Mouse (Mus musculus): ENCODE data around the gene Disc1. TPM values are rescaled to one million over a fixed set of nuclear protein-coding genes. Genes with fewer than 3 reads are reported as not detected.

Disc1 gene
- 1.6 and 1.8 TPM in 2 replicates for polyA plus RNA-seq (2012; rRNA removed)

GRCm38 (mm10) chr8:125053505-125054435 lies at the start of gene Disc1:
Gene Disc1 (plus strand): TSS chr8:125054195.
- Histone ChIP-seq H3K4me1 (ENCODE audit: control insufficient read depth, insufficient read depth, insufficient read length) (peaks cover 2% of the 10 kb centered on the region; the same call in 1 of the 2 replicates), H3K27me3 (ENCODE audit: control insufficient read depth, insufficient read depth, low read length) (0 out of 2 replicates have a peak, but pooled peaks cover 1% of the 10 kb centered on the region), H3K27ac (ENCODE audit: insufficient read depth, low read length) (peak within 1 kb of the TSS; percentile 64), H3K36me3 (ENCODE audit: control insufficient read depth, insufficient read depth, low read length) (no peaks in the 10 kb centered on the region), H3K4me3 (ENCODE audit: extremely low read depth, insufficient read depth, insufficient read length) (peak within 1 kb of the TSS; percentile 72)
- DNase-seq (ENCODE audit: low read depth in 1 of 2, low spot score in 2 of 2): peak in 1 of 2 experiments; percentile 16
- no peak for TF ChIP-seq CTCF (IDR thresholded peaks at IDR 0.05; ENCODE audit: extremely low read depth, insufficient read depth, insufficient read length, insufficient replicate concordance)
- TF ChIP-seq POLR2A (IDR thresholded peaks at IDR 0.05; ENCODE audit: low read depth, low read length): no peak
- WGBS: 1% methylated on average over 60 of the region's 65 CpGs

GRCm38 (mm10) chr8:125012695-125013627 lies 41.0 kb upstream of the Disc1 start, which contains the start of gene Tsnax:
Gene Tsnax (plus strand): TSS chr8:125012997.
- TF ChIP-seq CTCF (IDR thresholded peaks at IDR 0.05; ENCODE audit: extremely low read depth, insufficient read depth, insufficient read length, insufficient replicate concordance) (no peak), POLR2A (IDR thresholded peaks at IDR 0.05; ENCODE audit: low read depth, low read length) (peak; percentile 34; the same call in 1 of the 2 replicates)
- WGBS: 3% methylated on average over 84 of the region's 84 CpGs
- peak within 1 kb of the TSS; percentile 76 for H3K27ac ChIP-seq (ENCODE audit: insufficient read depth, low read length)

GRCm38 (mm10) chr8:125024085-125024484 lies 29.9 kb upstream of the Disc1 start:
- no peak overlapping the region for H3K4me3 ChIP-seq (ENCODE audit: extremely low read depth, insufficient read depth, insufficient read length)
- no peak overlapping the region for H3K27ac ChIP-seq (ENCODE audit: insufficient read depth, low read length)
- H3K36me3 ChIP-seq (ENCODE audit: control insufficient read depth, insufficient read depth, low read length): peaks cover 5% of the 10 kb centered on the region
- no peak for DNase-seq (ENCODE audit: low read depth in 1 of 2, low spot score in 2 of 2)
- peaks cover 2% of the 10 kb centered on the region; the same call in 1 of the 2 replicates for H3K4me1 ChIP-seq (ENCODE audit: control insufficient read depth, insufficient read depth, insufficient read length)
- TF ChIP-seq POLR2A (IDR thresholded peaks at IDR 0.05; ENCODE audit: low read depth, low read length) (no peak), CTCF (IDR thresholded peaks at IDR 0.05; ENCODE audit: extremely low read depth, insufficient read depth, insufficient read length, insufficient replicate concordance) (no peak)
- 91% methylated on average over 8 of the region's 8 CpGs for WGBS
- no peaks in the 10 kb centered on the region for H3K27me3 ChIP-seq (ENCODE audit: control insufficient read depth, insufficient read depth, low read length)

More at GRCm38 (mm10) chr8:125012695-125013627, 41.0 kb upstream of the Disc1 start, which contains the start of gene Tsnax:
- Histone ChIP-seq H3K4me3 (ENCODE audit: extremely low read depth, insufficient read depth, insufficient read length) (peak within 1 kb of the TSS; percentile 85), H3K4me1 (ENCODE audit: control insufficient read depth, insufficient read depth, insufficient read length) (peaks cover 4% of the 10 kb centered on the region), H3K36me3 (ENCODE audit: control insufficient read depth, insufficient read depth, low read length) (peaks cover 9% of the 10 kb centered on the region; the same call in 1 of the 2 replicates), H3K27me3 (ENCODE audit: control insufficient read depth, insufficient read depth, low read length) (no peaks in the 10 kb centered on the region)
- DNase-seq (ENCODE audit: low read depth in 1 of 2, low spot score in 2 of 2): peak; percentile 47 to 81

GRCm38 (mm10) chr8:125027211-125027610 lies 26.8 kb upstream of the Disc1 start:
- no peak overlapping the region for H3K27ac ChIP-seq (ENCODE audit: insufficient read depth, low read length)
- 93% methylated on average over 3 of the region's 3 CpGs for WGBS
- H3K27me3 ChIP-seq (ENCODE audit: control insufficient read depth, insufficient read depth, low read length): no peaks in the 10 kb centered on the region
- DNase-seq (ENCODE audit: low read depth in 1 of 2, low spot score in 2 of 2): no peak
- peaks cover 5% of the 10 kb centered on the region; the same call in 1 of the 2 replicates for H3K4me1 ChIP-seq (ENCODE audit: control insufficient read depth, insufficient read depth, insufficient read length)
- TF ChIP-seq CTCF (IDR thresholded peaks at IDR 0.05; ENCODE audit: extremely low read depth, insufficient read depth, insufficient read length, insufficient replicate concordance): no peak
- no peak for TF ChIP-seq POLR2A (IDR thresholded peaks at IDR 0.05; ENCODE audit: low read depth, low read length)
- no peak overlapping the region for H3K4me3 ChIP-seq (ENCODE audit: extremely low read depth, insufficient read depth, insufficient read length)
- H3K36me3 ChIP-seq (ENCODE audit: control insufficient read depth, insufficient read depth, low read length): peaks cover 15% of the 10 kb centered on the region

GRCm38 (mm10) chr8:125028841-125029240 lies 25.2 kb upstream of the Disc1 start:
- TF ChIP-seq CTCF (IDR thresholded peaks at IDR 0.05; ENCODE audit: extremely low read depth, insufficient read depth, insufficient read length, insufficient replicate concordance): no peak
- no peak for TF ChIP-seq POLR2A (IDR thresholded peaks at IDR 0.05; ENCODE audit: low read depth, low read length)
- DNase-seq (ENCODE audit: low read depth in 1 of 2, low spot score in 2 of 2): peak; percentile 54 to 55
- Histone ChIP-seq H3K36me3 (ENCODE audit: control insufficient read depth, insufficient read depth, low read length) (peaks cover 14% of the 10 kb centered on the region), H3K4me3 (ENCODE audit: extremely low read depth, insufficient read depth, insufficient read length) (no peak overlapping the region), H3K27ac (ENCODE audit: insufficient read depth, low read length) (peak overlapping the region; percentile 82; the same call in 1 of the 2 replicates), H3K27me3 (ENCODE audit: control insufficient read depth, insufficient read depth, low read length) (no peaks in the 10 kb centered on the region), H3K4me1 (ENCODE audit: control insufficient read depth, insufficient read depth, insufficient read length) (peaks cover 5% of the 10 kb centered on the region; the same call in 1 of the 2 replicates)
- WGBS: 60% methylated on average over 5 of the region's 5 CpGs

- 79% methylated on average over 5 of the region's 5 CpGs for WGBS
- H3K27me3 ChIP-seq (ENCODE audit: control insufficient read depth, insufficient read depth, low read length): no peaks in the 10 kb centered on the region
- TF ChIP-seq CTCF (IDR thresholded peaks at IDR 0.05; ENCODE audit: extremely low read depth, insufficient read depth, insufficient read length, insufficient replicate concordance) (no peak), POLR2A (IDR thresholded peaks at IDR 0.05; ENCODE audit: low read depth, low read length) (no peak)
- DNase-seq (ENCODE audit: low read depth in 1 of 2, low spot score in 2 of 2): no peak
- peaks cover 14% of the 10 kb centered on the region for H3K36me3 ChIP-seq (ENCODE audit: control insufficient read depth, insufficient read depth, low read length)
- H3K4me1 ChIP-seq (ENCODE audit: control insufficient read depth, insufficient read depth, insufficient read length): peaks cover 5% of the 10 kb centered on the region; the same call in 1 of the 2 replicates
- no peak overlapping the region for H3K27ac ChIP-seq (ENCODE audit: insufficient read depth, low read length)
- H3K4me3 ChIP-seq (ENCODE audit: extremely low read depth, insufficient read depth, insufficient read length): no peak overlapping the region
These were observed 22.7 kb upstream of the Disc1 start for GRCm38 (mm10) chr8:125031276-125031675.
